ENCODE assay signal across 10 mouse cellular contexts in genomic region chr15:34016397-34017156, GRCm38 (mm10).
DNase-seq lines count a peak whose midpoint lies in the region; ATAC-seq and TF ChIP-seq lines count a peak whose summit lies in the region.
"Had no signal": no experiment of that assay in that cellular context is flagged by ENCODE, and none has a peak within 500 bp of the region (broad histone marks: within the 10 kb centered on the region; RNA-seq: fewer than 3 reads in every experiment).

No protein-coding gene starts in this region.

- no peaks in the 10 kb centered on the region for H3K36me3 ChIP-seq in liver, postnatal 0 days (replicated peaks; ENCODE audit: insufficient read depth, low read length)
- no peaks in the 10 kb centered on the region for H3K36me3 ChIP-seq in liver, embryonic 12.5 days
- no peaks in the 10 kb centered on the region for H3K36me3 ChIP-seq in limb, embryonic 11.5 days (ENCODE audit: control insufficient read depth, insufficient read depth, low read length)
- H3K36me3 ChIP-seq in neural tube, embryonic 13.5 days: no peaks in the 10 kb centered on the region
- H3K36me3 ChIP-seq: liver, embryonic 13.5 days; stomach, embryonic 15.5 days had no signal

- TF ChIP-seq CTCF in liver, postnatal 0 days (IDR thresholded peaks at IDR 0.05; ENCODE audit: low read depth): peak; percentile 49

- H3K27ac ChIP-seq in liver, postnatal 0 days (ENCODE audit: low read depth): no peak overlapping the region
- no peak overlapping the region for H3K27ac ChIP-seq in liver, embryonic 12.5 days
- H3K27ac ChIP-seq in limb, embryonic 11.5 days (replicated peaks; ENCODE audit: low read depth, low read length): no peak overlapping the region
- H3K27ac ChIP-seq in neural tube, embryonic 13.5 days (replicated peaks): no peak overlapping the region
- H3K27ac ChIP-seq: liver, embryonic 13.5 days; stomach, embryonic 15.5 days had no signal

- no peaks in the 10 kb centered on the region for H3K27me3 ChIP-seq in liver, postnatal 0 days (ENCODE audit: insufficient read depth, low read length)
- no peaks in the 10 kb centered on the region for H3K27me3 ChIP-seq in liver, embryonic 12.5 days (replicated peaks)
- H3K27me3 ChIP-seq in limb, embryonic 11.5 days (ENCODE audit: control insufficient read depth, insufficient read depth, low read length): no peaks in the 10 kb centered on the region
- no peaks in the 10 kb centered on the region for H3K27me3 ChIP-seq in neural tube, embryonic 13.5 days
- H3K27me3 ChIP-seq: liver, embryonic 13.5 days; stomach, embryonic 15.5 days had no signal

- DNase-seq in liver, postnatal 0 days: no peak
- DNase-seq in WW6 (ENCODE audit: low read depth, low spot score): peak; percentile 45
- peak; percentile 17 to 36 for DNase-seq in cerebellum, postnatal 36 days
- peak; percentile 30 for DNase-seq in heart, postnatal 4 days
- peak; percentile 49 for DNase-seq in limb, embryonic 11.5 days (ENCODE audit: low spot score)
- no peak for DNase-seq in yolk sac, embryonic 10.5 days (ENCODE audit: low spot score)
- DNase-seq: liver, embryonic 13.5 days had no signal

- H3K4me2 ChIP-seq in liver, postnatal 0 days (ENCODE audit: low read depth, low read length): no peak overlapping the region
- H3K4me2 ChIP-seq in liver, embryonic 12.5 days: no peak overlapping the region
- H3K4me2 ChIP-seq in limb, embryonic 11.5 days (ENCODE audit: low read depth, severe bottlenecking): no peak overlapping the region
- H3K4me2 ChIP-seq in neural tube, embryonic 13.5 days: no peak overlapping the region
- H3K4me2 ChIP-seq: liver, embryonic 13.5 days; stomach, embryonic 15.5 days had no signal

- WGBS in liver, postnatal 0 days (ENCODE audit: insufficient replicate concordance): 44% methylated on average over 13 of the region's 13 CpGs
- WGBS in liver, embryonic 12.5 days (ENCODE audit: insufficient replicate concordance): 47% methylated on average over 13 of the region's 13 CpGs
- 49% methylated on average over 13 of the region's 13 CpGs for WGBS in limb, embryonic 11.5 days
- WGBS in neural tube, embryonic 13.5 days: 50% methylated on average over 13 of the region's 13 CpGs

- H3K4me1 ChIP-seq in liver, postnatal 0 days (ENCODE audit: insufficient read depth): no peaks in the 10 kb centered on the region
- no peaks in the 10 kb centered on the region for H3K4me1 ChIP-seq in liver, embryonic 12.5 days
- no peaks in the 10 kb centered on the region for H3K4me1 ChIP-seq in limb, embryonic 11.5 days (ENCODE audit: control insufficient read depth, insufficient read depth, low read length)
- no peaks in the 10 kb centered on the region for H3K4me1 ChIP-seq in neural tube, embryonic 13.5 days (replicated peaks)
- H3K4me1 ChIP-seq: liver, embryonic 13.5 days; stomach, embryonic 15.5 days had no signal

- H3K4me3 ChIP-seq in liver, postnatal 0 days (ENCODE audit: low read depth, low read length): no peak overlapping the region
- H3K4me3 ChIP-seq in liver, embryonic 12.5 days: no peak overlapping the region
- H3K4me3 ChIP-seq in limb, embryonic 11.5 days (ENCODE audit: low read depth, low read length): no peak overlapping the region
- H3K4me3 ChIP-seq in neural tube, embryonic 13.5 days: no peak overlapping the region
- H3K4me3 ChIP-seq: liver, embryonic 13.5 days; stomach, embryonic 15.5 days had no signal

- ATAC-seq in liver, postnatal 0 days: no peak
- no peak for ATAC-seq in liver, embryonic 12.5 days
- ATAC-seq in limb, embryonic 11.5 days (ENCODE audit: insufficient number of reproducible peaks, low FRiP score, low TSS enrichment, low read depth): no peak
- peak; percentile 50 for ATAC-seq in neural tube, embryonic 13.5 days (ENCODE audit: low read depth)

- no peak for TF ChIP-seq EP300 in liver, postnatal 0 days (IDR thresholded peaks at IDR 0.05; ENCODE audit: low read depth)

- no peak overlapping the region for H3K9ac ChIP-seq in liver, postnatal 0 days (replicated peaks)
- no peak overlapping the region for H3K9ac ChIP-seq in liver, embryonic 12.5 days
- H3K9ac ChIP-seq in limb, embryonic 11.5 days (ENCODE audit: low read length): no peak overlapping the region
- H3K9ac ChIP-seq in neural tube, embryonic 13.5 days: no peak overlapping the region
- H3K9ac ChIP-seq: liver, embryonic 13.5 days; stomach, embryonic 15.5 days had no signal

- no peaks in the 10 kb centered on the region for H3K9me3 ChIP-seq in liver, postnatal 0 days (ENCODE audit: low read length)
- no peaks in the 10 kb centered on the region for H3K9me3 ChIP-seq in liver, embryonic 12.5 days (replicated peaks)
- no peaks in the 10 kb centered on the region for H3K9me3 ChIP-seq in limb, embryonic 11.5 days (ENCODE audit: control insufficient read depth, low read length)
- H3K9me3 ChIP-seq in neural tube, embryonic 13.5 days: no peaks in the 10 kb centered on the region
- H3K9me3 ChIP-seq: liver, embryonic 13.5 days; stomach, embryonic 15.5 days had no signal

Comparison
In these comparisons a context has a peak if more than half of its experiments do, and no peak if none do; other contexts are left out.
1. DNase-seq: peak in WW6 (single experiment), cerebellum, postnatal 36 days (2 of 2), heart, postnatal 4 days (single experiment) and limb, embryonic 11.5 days (single experiment); none in liver, postnatal 0 days (single experiment) and yolk sac, embryonic 10.5 days (single experiment).